8 mouse cellular contexts compared by ENCODE assay signal in the genomic region with DNA sequence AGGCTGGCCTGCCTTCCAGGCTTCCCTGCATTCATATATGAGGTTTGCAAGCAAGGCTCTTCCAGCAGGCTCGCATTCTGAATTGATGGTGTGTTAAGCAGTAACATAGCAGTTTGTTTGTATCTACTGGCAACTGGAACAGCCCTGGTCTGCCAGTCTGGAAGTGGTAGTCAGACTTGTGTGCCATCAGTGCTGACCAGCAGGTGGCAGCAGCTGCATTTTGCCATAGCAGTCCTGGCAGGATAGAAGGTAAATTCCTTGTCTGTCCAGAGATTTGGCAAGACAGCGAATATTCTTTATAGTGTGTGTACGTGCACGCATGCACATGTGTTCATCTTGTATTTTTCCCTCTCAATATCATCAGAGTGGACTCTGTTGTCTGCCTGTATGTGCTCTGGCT.
DNase-seq lines count a peak whose midpoint lies in the region; ATAC-seq and TF ChIP-seq lines count a peak whose summit lies in the region.

No protein-coding gene starts in this region.

- H3K4me2 ChIP-seq in heart, embryonic 11.5 days = no peak overlapping the region
- no peak overlapping the region for H3K4me2 ChIP-seq in kidney, embryonic 16.5 days (replicated peaks; ENCODE audit: low read depth, low read length)
- no peak overlapping the region for H3K4me2 ChIP-seq in stomach, embryonic 16.5 days (ENCODE audit: low read depth, low read length)

- DNase-seq in A20 (ENCODE audit: low read depth, low spot score) (peak; percentile 52), liver (peak; percentile 82)
- peak; percentile 74 for DNase-seq in neural tube, embryonic 10.5 days (ENCODE audit: extremely low spot score, low spot score)

- H3K9me3 ChIP-seq in heart, embryonic 11.5 days (replicated peaks; ENCODE audit: control insufficient read depth, low read length) = no peaks in the 10 kb centered on the region
- H3K9me3 ChIP-seq in kidney, embryonic 16.5 days (ENCODE audit: low read length) = no peaks in the 10 kb centered on the region
- H3K9me3 ChIP-seq in stomach, embryonic 16.5 days (replicated peaks; ENCODE audit: control insufficient read depth, low read length) = no peaks in the 10 kb centered on the region

- H3K36me3 ChIP-seq in heart, embryonic 11.5 days (ENCODE audit: control insufficient read depth, insufficient read depth, low read length) = no peaks in the 10 kb centered on the region
- H3K36me3 ChIP-seq in kidney, embryonic 16.5 days (ENCODE audit: insufficient read depth, low read length) = no peaks in the 10 kb centered on the region
- no peaks in the 10 kb centered on the region for H3K36me3 ChIP-seq in stomach, embryonic 16.5 days (ENCODE audit: control insufficient read depth, insufficient read depth, low read length)

- WGBS in heart, embryonic 11.5 days (ENCODE audit: insufficient replicate concordance) = 34% methylated on average over 4 of the region's 4 CpGs
- WGBS in kidney, embryonic 16.5 days = 32% methylated on average over 4 of the region's 4 CpGs
- 24% methylated on average over 4 of the region's 4 CpGs for WGBS in stomach, embryonic 16.5 days

- TF ChIP-seq POLR2A in bone marrow macrophage, adult 2 months (IDR thresholded peaks at IDR 0.05; ENCODE audit: borderline replicate concordance, low read depth, low read length) = no peak

- peak; percentile 82 for TF ChIP-seq CTCF in bone marrow macrophage, adult 2 months (IDR thresholded peaks at IDR 0.05; ENCODE audit: low read depth, low read length)

- no peak overlapping the region for H3K27ac ChIP-seq in bone marrow macrophage, adult 2 months (ENCODE audit: insufficient read depth, low read depth, low read length)
- no peak overlapping the region for H3K27ac ChIP-seq in heart, embryonic 11.5 days (ENCODE audit: low read depth, low read length)
- H3K27ac ChIP-seq in kidney, embryonic 16.5 days (ENCODE audit: low read length) = no peak overlapping the region
- H3K27ac ChIP-seq in stomach, embryonic 16.5 days (ENCODE audit: low read length) = no peak overlapping the region

- H3K4me3 ChIP-seq in bone marrow macrophage, adult 2 months (ENCODE audit: insufficient read depth, low read length) = no peak overlapping the region
- H3K4me3 ChIP-seq in heart, embryonic 11.5 days (ENCODE audit: low read depth, low read length) = no peak overlapping the region
- H3K4me3 ChIP-seq in kidney, embryonic 16.5 days (ENCODE audit: low read length) = no peak overlapping the region
- no peak overlapping the region for H3K4me3 ChIP-seq in stomach, embryonic 16.5 days (replicated peaks; ENCODE audit: low read length)

- no peaks in the 10 kb centered on the region for H3K4me1 ChIP-seq in bone marrow macrophage, adult 2 months (ENCODE audit: control insufficient read depth, insufficient read depth, low read length)
- H3K4me1 ChIP-seq in heart, embryonic 11.5 days (ENCODE audit: control insufficient read depth, insufficient read depth, low read length) = peaks cover 24% of the 10 kb centered on the region
- H3K4me1 ChIP-seq in kidney, embryonic 16.5 days (ENCODE audit: insufficient read depth, low read length) = peaks cover 13% of the 10 kb centered on the region
- no peaks in the 10 kb centered on the region; the same call in 1 of the 2 replicates for H3K4me1 ChIP-seq in stomach, embryonic 16.5 days (ENCODE audit: control insufficient read depth, insufficient read depth, low read length)

- no peak overlapping the region for H3K9ac ChIP-seq in heart, embryonic 11.5 days (ENCODE audit: low read depth, low read length)
- no peak overlapping the region for H3K9ac ChIP-seq in kidney, embryonic 16.5 days (replicated peaks; ENCODE audit: low read length)
- no peak overlapping the region for H3K9ac ChIP-seq in stomach, embryonic 16.5 days (ENCODE audit: low read length)

- no peaks in the 10 kb centered on the region for H3K27me3 ChIP-seq in heart, embryonic 11.5 days (ENCODE audit: control insufficient read depth, insufficient read depth, low read length)
- no peaks in the 10 kb centered on the region for H3K27me3 ChIP-seq in kidney, embryonic 16.5 days (ENCODE audit: insufficient read depth, low read length)
- H3K27me3 ChIP-seq in stomach, embryonic 16.5 days (ENCODE audit: control insufficient read depth, insufficient read depth, low read length) = no peaks in the 10 kb centered on the region

- peak; percentile 65; the same call in 1 of the 2 replicates for ATAC-seq in erythroblast, adult 5-6 weeks (replicated peaks; ENCODE audit: low FRiP score, poor library complexity, severe bottlenecking)
- ATAC-seq in heart, embryonic 11.5 days (replicated peaks; ENCODE audit: insufficient number of reproducible peaks, low FRiP score, low TSS enrichment) = 0 out of 2 replicates have a peak, but pooled peaks have one; percentile 55
- peak; percentile 65; the same call in 1 of the 2 replicates for ATAC-seq in kidney, embryonic 16.5 days (ENCODE audit: low FRiP score, low TSS enrichment)
- ATAC-seq in stomach, embryonic 16.5 days (ENCODE audit: insufficient read depth, low FRiP score) = peak; percentile 80
